Mouse (Mus musculus) spleen, adult 2 months (tissue): ENCODE data around the gene Prkcg.

Source experiments
- CTCF ChIP-seq: fragments of 200-500 bp; IDR thresholded peaks from 2 replicates; pipeline ENCODE4 v1.5.1; 2011; ENCODE audit warnings: mild to moderate bottlenecking, inconsistent platforms; ENCODE audit not compliant: insufficient read depth, insufficient read length, insufficient replicate concordance; ENCODE audit errors: extremely low read depth
- POLR2A ChIP-seq: fragments of 200-500 bp; IDR thresholded peaks from 2 replicates; pipeline ENCODE4 v1.6.1; 2011; ENCODE audit warnings: low read depth, low read length, inconsistent platforms

DNA sequence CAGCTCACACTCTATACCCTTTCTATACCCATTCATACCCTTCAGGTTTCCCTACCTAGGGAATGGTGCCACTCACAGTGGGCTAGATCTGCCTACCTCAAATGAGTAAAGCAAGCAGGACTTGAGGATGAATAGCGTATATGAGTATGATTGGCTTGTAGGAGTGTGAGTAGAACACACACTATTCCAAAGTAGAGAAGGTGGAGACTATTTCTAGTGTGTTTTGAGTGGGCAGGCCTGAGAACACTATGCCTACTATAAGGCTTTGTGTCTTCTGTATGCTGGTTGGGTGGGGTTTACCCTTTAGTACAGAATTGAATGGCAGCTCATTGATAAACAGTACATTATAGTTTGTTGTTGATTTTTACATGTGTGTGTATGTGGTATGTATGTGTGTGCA lies 34.8 kb downstream of the Prkcg start:
- TF ChIP-seq CTCF (no peak), POLR2A (no peak)
